Mouse (Mus musculus): ENCODE results near the gene Clip4. TPM values are rescaled to one million over a fixed set of nuclear protein-coding genes. Genes with fewer than 3 reads are reported as not detected.
"Not testable (repeated sequence)": the region's sequence is repeated elsewhere in the genome, so short reads cannot be mapped to it uniquely, and the experiment has no call there.

The Clip4 gene
- total RNA-seq (2021) = 10 to 100 TPM; 44.7 to 58.8 TPM
- long read RNA-seq, experiment 1, partial matches to known transcripts = 27 of 40 reads
- long read RNA-seq, experiment 1, other reads (novel, unspliced or antisense) = 13 of 40 reads
- long read RNA-seq, experiment 2, partial matches to known transcripts = 7 of 65 reads
- long read RNA-seq, experiment 2, other reads (novel, unspliced or antisense) = 58 of 65 reads

GRCm38 (mm10) chr17:71768173-71768572 is at the start of gene Clip4:
TSS of gene Clip4 (plus strand) at chr17:71768473.
- DNase-seq; intact Hi-C loops (cut with DNase I; ENCODE audit: low total_unique reads): not testable (repeated sequence)

- intact Hi-C loops (cut with DNase I; ENCODE audit: low total_unique reads) = no loop called here
- no peak for DNase-seq
These were observed 47.8 kb upstream of the Clip4 start for GRCm38 (mm10) chr17:71720434-71720833.

- intact Hi-C loops (cut with DNase I; ENCODE audit: low total_unique reads) = no loop called here
- peak; percentile 11 for DNase-seq
These were observed 47.3 kb upstream of the Clip4 start for GRCm38 (mm10) chr17:71721019-71721418.

- intact Hi-C loops (cut with DNase I; ENCODE audit: low total_unique reads) = no loop called here
- peak; percentile 68 for DNase-seq
These were observed 37.6 kb upstream of the Clip4 start for GRCm38 (mm10) chr17:71730655-71731054.

GRCm38 (mm10) chr17:71736442-71736841 is 31.8 kb upstream of the Clip4 start:
- no peak for DNase-seq
- intact Hi-C loops (cut with DNase I; ENCODE audit: low total_unique reads) = no loop called here

GRCm38 (mm10) chr17:71742156-71742555 is 26.1 kb upstream of the Clip4 start:
- intact Hi-C loops (cut with DNase I; ENCODE audit: low total_unique reads) = no loop called here

GRCm38 (mm10) chr17:71742935-71743334 is 25.3 kb upstream of the Clip4 start:
- DNase-seq = no peak
- intact Hi-C loops (cut with DNase I; ENCODE audit: low total_unique reads) = no loop called here

More at GRCm38 (mm10) chr17:71742156-71742555, 26.1 kb upstream of the Clip4 start:
- DNase-seq = no peak

- no peak for DNase-seq
- intact Hi-C loops (cut with DNase I; ENCODE audit: low total_unique reads) = no loop called here
These were observed 22.2 kb upstream of the Clip4 start for GRCm38 (mm10) chr17:71746114-71746513.

- intact Hi-C loops (cut with DNase I; ENCODE audit: low total_unique reads) = no loop called here
- no peak for DNase-seq
These were observed 20.7 kb upstream of the Clip4 start for GRCm38 (mm10) chr17:71747561-71747960.

- intact Hi-C loops (cut with DNase I; ENCODE audit: low total_unique reads) = no loop called here
- DNase-seq = no peak
These were observed 18.6 kb upstream of the Clip4 start for GRCm38 (mm10) chr17:71749616-71750168.

- no peak for DNase-seq
- intact Hi-C loops (cut with DNase I; ENCODE audit: low total_unique reads) = no loop called here
These were observed 15.4 kb upstream of the Clip4 start, which contains the start of gene Pcare for GRCm38 (mm10) chr17:71752831-71753230. TSS of gene Pcare (minus strand) at chr17:71752894.

GRCm38 (mm10) chr17:71760536-71760935 is 7.7 kb upstream of the Clip4 start:
- no peak for DNase-seq
- intact Hi-C loops (cut with DNase I; ENCODE audit: low total_unique reads) = no loop called here

- intact Hi-C loops (cut with DNase I; ENCODE audit: low total_unique reads) = no loop called here
- DNase-seq = no peak
These were observed 1.3 kb downstream of the Clip4 start for GRCm38 (mm10) chr17:71769564-71769963.

- intact Hi-C loops (cut with DNase I; ENCODE audit: low total_unique reads) = no loop called here
- DNase-seq = no peak
These were observed 2.4 kb downstream of the Clip4 start for GRCm38 (mm10) chr17:71770696-71771095.

- intact Hi-C loops (cut with DNase I; ENCODE audit: low total_unique reads) = no loop called here
These were observed 5.9 kb downstream of the Clip4 start for GRCm38 (mm10) chr17:71774173-71774572.

GRCm38 (mm10) chr17:71775279-71775678 is 7.0 kb downstream of the Clip4 start:
- intact Hi-C loops (cut with DNase I; ENCODE audit: low total_unique reads) = no loop called here

More at GRCm38 (mm10) chr17:71774173-71774572, 5.9 kb downstream of the Clip4 start:
- no peak for DNase-seq

GRCm38 (mm10) chr17:71778696-71779095 is 10.4 kb downstream of the Clip4 start:
- intact Hi-C loops (cut with DNase I; ENCODE audit: low total_unique reads) = no loop called here
- DNase-seq = no peak

More at GRCm38 (mm10) chr17:71775279-71775678, 7.0 kb downstream of the Clip4 start:
- DNase-seq = no peak

- intact Hi-C loops (cut with DNase I; ENCODE audit: low total_unique reads) = loop anchor here (2.0 kb wide), 1 partner anchor 48 kb away; no protein-coding TSS in a partner anchor
These were observed 12.2 kb downstream of the Clip4 start for GRCm38 (mm10) chr17:71780490-71780889.

GRCm38 (mm10) chr17:71780945-71781344 is 12.7 kb downstream of the Clip4 start:
- DNase-seq = no peak

More at GRCm38 (mm10) chr17:71780490-71780889, 12.2 kb downstream of the Clip4 start:
- DNase-seq = no peak

GRCm38 (mm10) chr17:71782242-71782698 is 14.0 kb downstream of the Clip4 start:
- intact Hi-C loops (cut with DNase I; ENCODE audit: low total_unique reads) = no loop called here
- DNase-seq = peak; percentile 11

More at GRCm38 (mm10) chr17:71780945-71781344, 12.7 kb downstream of the Clip4 start:
- intact Hi-C loops (cut with DNase I; ENCODE audit: low total_unique reads) = loop anchor here (2.0 kb wide), 1 partner anchor 48 kb away; no protein-coding TSS in a partner anchor

Measured in gastrocnemius, postnatal 14 days (tissue).